Mouse (Mus musculus): ENCODE results near the gene Map3k21.

Gene Map3k21

DNA sequence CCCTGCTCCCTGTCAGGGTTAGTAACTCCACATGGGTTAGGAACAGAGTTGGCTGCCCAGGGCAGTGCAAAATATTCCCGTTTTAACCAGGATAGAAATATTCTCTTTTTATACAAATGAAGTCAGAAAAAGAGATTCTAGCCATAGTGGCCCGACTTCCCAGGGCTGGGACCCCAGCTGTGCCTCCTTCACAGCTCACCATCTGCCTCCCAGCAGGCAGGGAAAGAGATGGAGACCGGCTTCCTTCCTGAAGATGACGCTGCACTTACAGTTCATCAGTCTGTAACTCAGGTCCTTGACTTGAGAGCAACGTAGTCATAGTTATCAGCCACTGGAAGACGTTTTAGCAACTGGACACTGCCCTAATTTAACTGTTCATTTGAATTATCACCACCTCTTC lies 70.6 kb downstream of the Map3k21 start:
- no peak for DNase-seq

GRCm38 (mm10) chr8:125983515-125983914 lies 73.3 kb downstream of the Map3k21 start:
- no peak for DNase-seq

GRCm38 (mm10) chr8:125984140-125984539 lies 73.9 kb downstream of the Map3k21 start:
- DNase-seq = no peak

- DNase-seq = no peak
These were observed 75.1 kb downstream of the Map3k21 start for GRCm38 (mm10) chr8:125985364-125985763.

GRCm38 (mm10) chr8:125986999-125987589 lies 76.8 kb downstream of the Map3k21 start:
- no peak for DNase-seq

GRCm38 (mm10) chr8:125987996-125988395 lies 77.7 kb downstream of the Map3k21 start:
- DNase-seq = no peak

GRCm38 (mm10) chr8:125993636-125994035 lies 83.4 kb downstream of the Map3k21 start:
- DNase-seq = no peak

DNA sequence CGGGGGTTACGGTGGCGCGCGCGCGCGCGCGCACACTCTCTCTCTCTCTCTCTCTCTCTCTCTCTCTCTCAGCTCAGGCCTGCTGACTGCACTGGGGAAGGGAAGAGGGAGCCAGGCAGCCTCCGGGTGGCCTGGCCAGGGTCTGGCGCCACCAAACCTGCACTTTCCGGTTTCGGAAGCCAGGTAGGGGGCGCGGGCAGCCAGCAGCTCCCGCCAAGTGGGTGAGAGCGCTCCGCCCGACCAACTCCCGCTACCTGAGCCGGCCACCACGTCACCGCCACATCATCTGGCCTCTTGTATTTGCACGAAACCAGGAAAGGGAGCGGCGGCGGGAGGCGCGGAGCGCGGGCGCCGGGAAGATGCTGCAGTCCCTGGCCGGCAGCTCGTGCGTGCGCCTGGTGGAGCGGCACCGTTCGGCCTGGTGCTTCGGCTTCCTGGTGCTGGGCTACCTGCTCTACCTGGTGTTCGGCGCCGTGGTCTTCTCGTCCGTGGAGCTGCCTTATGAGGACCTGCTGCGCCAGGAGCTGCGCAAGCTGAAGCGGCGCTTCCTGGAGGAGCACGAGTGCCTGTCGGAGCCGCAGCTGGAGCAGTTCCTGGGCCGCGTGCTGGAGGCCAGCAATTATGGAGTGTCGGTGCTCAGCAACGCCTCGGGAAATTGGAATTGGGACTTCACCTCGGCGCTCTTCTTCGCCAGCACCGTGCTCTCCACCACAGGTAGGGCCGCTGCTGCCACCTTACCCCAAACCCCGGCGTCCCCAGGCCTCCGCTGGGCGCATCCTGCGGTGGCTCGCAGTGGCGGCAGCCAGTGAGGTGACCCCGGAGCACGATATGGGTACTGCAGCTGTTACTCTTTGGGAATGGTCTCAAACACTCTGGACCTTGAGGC lies 85.1 kb downstream of the Map3k21 start, which contains the start of gene Kcnk1:
Gene Kcnk1, plus strand, starts transcription at position 70 of the 886 bp plus-strand sequence.
- DNase-seq = no peak

GRCm38 (mm10) chr8:125996031-125996839 lies 86.0 kb downstream of the Map3k21 start:
- no peak for DNase-seq

GRCm38 (mm10) chr8:125996980-125997379 lies 86.7 kb downstream of the Map3k21 start:
- DNase-seq = no peak

All from thymus, postnatal 36 days (tissue).